Mouse (Mus musculus): ENCODE results near the gene Rnase11. TPM values are rescaled to one million over a fixed set of nuclear protein-coding genes. Genes with fewer than 3 reads are reported as not detected.

Rnase11 gene
- total and polyA plus RNA-seq, 3 experiments, result not detected

DNA sequence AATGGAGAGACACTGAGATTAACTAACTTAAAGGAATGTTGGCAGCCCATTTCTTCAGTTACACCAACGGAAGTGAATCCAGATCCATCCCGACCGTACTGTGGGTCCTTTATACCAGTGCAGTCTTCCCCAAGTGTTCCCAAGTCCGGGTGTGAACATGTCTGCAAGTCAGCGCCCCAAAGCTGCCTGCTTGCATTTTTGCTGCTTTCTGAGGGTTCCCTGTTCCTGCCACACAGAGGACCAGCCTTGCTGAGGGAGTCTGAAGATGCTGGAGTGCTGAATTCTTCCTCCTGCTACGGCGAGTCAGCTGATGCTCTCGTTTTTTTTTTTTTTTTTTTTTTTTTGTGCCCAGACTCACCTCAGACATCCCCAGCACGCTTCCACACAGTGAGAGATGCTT, 45.0 kb upstream of the Rnase11 start:
- H3K4me3 ChIP-seq (ENCODE audit: control insufficient read depth in 1 of 2, insufficient read depth in 1 of 2, low read depth in 2 of 2, low read length in 2 of 2), result no peak overlapping the region
- no peak overlapping the region for H3K9ac ChIP-seq (ENCODE audit: control insufficient read depth, low read depth, low read length, poor library complexity, severe bottlenecking)
- no peak overlapping the region for H3K27ac ChIP-seq (ENCODE audit: control insufficient read depth, low read depth, low read length)

DNA sequence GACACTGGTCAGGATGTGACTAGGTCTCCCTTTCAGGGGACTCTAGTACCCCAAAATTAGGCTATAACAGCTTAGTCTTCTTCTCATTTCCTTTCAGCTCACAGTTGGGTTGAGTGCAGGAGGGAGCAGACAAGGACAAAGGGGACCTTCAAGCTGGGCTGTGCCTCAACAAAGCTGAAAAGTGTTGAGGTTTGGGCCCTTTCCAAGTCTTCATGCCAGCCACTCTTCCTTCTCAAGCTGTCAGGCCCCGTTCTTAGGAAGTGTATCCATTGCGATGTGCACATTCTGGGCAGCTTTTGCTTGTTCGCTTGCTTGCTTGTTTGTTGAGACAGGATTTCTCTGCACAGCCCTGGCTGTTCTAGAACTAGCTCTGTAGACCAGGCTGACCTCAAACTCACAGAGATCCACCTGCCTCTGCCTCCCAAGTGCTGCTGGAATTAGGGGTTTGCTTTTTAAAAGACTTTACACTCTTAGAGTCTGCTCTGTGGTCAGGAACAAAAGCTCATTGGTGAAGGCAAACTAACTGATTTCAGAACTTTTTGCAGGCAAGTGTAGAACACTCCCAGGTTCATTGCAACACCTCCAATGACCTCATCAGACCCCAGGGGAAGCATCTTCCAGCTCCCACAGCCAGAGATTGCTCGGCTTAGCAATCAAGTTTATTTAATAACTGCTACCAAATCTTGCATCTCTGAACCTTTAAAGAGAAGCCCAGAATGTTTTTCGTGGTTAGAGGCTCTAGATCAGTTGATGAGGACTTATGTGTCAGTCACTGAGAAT, 44.3 kb upstream of the Rnase11 start:
- no peak for DNase-seq (ENCODE audit: low read depth, low spot score)
- no peak overlapping the region for H3K9ac ChIP-seq (ENCODE audit: control insufficient read depth, low read depth, low read length, poor library complexity, severe bottlenecking)
- TF ChIP-seq MAX (IDR thresholded peaks at IDR 0.05; ENCODE audit: low read length) (no peak), USF1 (IDR thresholded peaks at IDR 0.05; ENCODE audit: low read depth, low read length) (no peak), HCFC1 (IDR thresholded peaks at IDR 0.05; ENCODE audit: low read depth, low read length) (no peak), POLR2AphosphoS2 (IDR thresholded peaks at IDR 0.05; ENCODE audit: low read length) (no peak), ZC3H11A (IDR thresholded peaks at IDR 0.05; ENCODE audit: low read depth, low read length) (no peak), ETS1 (IDR thresholded peaks at IDR 0.05; ENCODE audit: low read depth, low read length) (no peak), NRF1 (IDR thresholded peaks at IDR 0.05; ENCODE audit: insufficient read depth, low read depth, low read length, poor library complexity, severe bottlenecking) (no peak), MAFK (IDR thresholded peaks at IDR 0.05; ENCODE audit: borderline replicate concordance, low read depth, low read length) (no peak), EP300 (IDR thresholded peaks at IDR 0.05; ENCODE audit: low read depth in 1 of 2, low read length in 2 of 2) (no peak), NELFE (IDR thresholded peaks at IDR 0.05; ENCODE audit: low read depth, low read length) (no peak), MYC (IDR thresholded peaks at IDR 0.05; ENCODE audit: low read depth, low read length) (no peak), RCOR1 (IDR thresholded peaks at IDR 0.05; ENCODE audit: low read depth, low read length) (no peak), TBP (IDR thresholded peaks at IDR 0.05; ENCODE audit: low read depth, low read length) (no peak), MXI1 (IDR thresholded peaks at IDR 0.05; ENCODE audit: low read depth, low read length) (no peak), MYB (IDR thresholded peaks at IDR 0.05; ENCODE audit: low read depth, low read length) (no peak), MEF2A (IDR thresholded peaks at IDR 0.05; ENCODE audit: extremely low read depth, insufficient replicate concordance, low read depth, low read length, poor library complexity, severe bottlenecking) (no peak), USF2 (IDR thresholded peaks at IDR 0.05; ENCODE audit: borderline replicate concordance in 1 of 2, insufficient read depth in 1 of 2, low read depth in 1 of 2, low read length in 2 of 2) (no peak), SIN3A (IDR thresholded peaks at IDR 0.05; ENCODE audit: low read length) (no peak), ZNF384 (IDR thresholded peaks at IDR 0.05; ENCODE audit: low read depth, low read length) (no peak), KAT2A (conservative IDR thresholded peaks at IDR 0.05; ENCODE audit: low read depth, low read length) (no peak)
- H3K36me3 ChIP-seq (ENCODE audit: control insufficient read depth in 1 of 2, insufficient read depth in 2 of 2, low read length in 2 of 2), result no peaks in the 10 kb centered on the region; a peak in 1 of 4 replicates
- no peaks in the 10 kb centered on the region for H3K9me3 ChIP-seq (replicated peaks; ENCODE audit: insufficient read depth, low read length)
- no peaks in the 10 kb centered on the region for H3K79me2 ChIP-seq (ENCODE audit: control insufficient read depth, insufficient read depth, low read length, poor library complexity)
- H3K27me3 ChIP-seq (ENCODE audit: control insufficient read depth in 1 of 2, insufficient read depth in 2 of 2, low read length in 2 of 2), result no peaks in the 10 kb centered on the region
- no peaks in the 10 kb centered on the region for H3K4me1 ChIP-seq (ENCODE audit: control insufficient read depth in 1 of 2, insufficient read depth in 2 of 2, low read length in 2 of 2)
- no peak overlapping the region for H3K27ac ChIP-seq (ENCODE audit: control insufficient read depth, low read depth, low read length)
- H3K4me3 ChIP-seq (ENCODE audit: control insufficient read depth in 1 of 2, insufficient read depth in 1 of 2, low read depth in 2 of 2, low read length in 2 of 2), result no peak overlapping the region

More for the DNA sequence above, 45.0 kb upstream of the Rnase11 start:
- Histone ChIP-seq H3K27me3 (ENCODE audit: control insufficient read depth in 1 of 2, insufficient read depth in 2 of 2, low read length in 2 of 2) (no peaks in the 10 kb centered on the region), H3K79me2 (ENCODE audit: control insufficient read depth, insufficient read depth, low read length, poor library complexity) (no peaks in the 10 kb centered on the region), H3K4me1 (ENCODE audit: control insufficient read depth in 1 of 2, insufficient read depth in 2 of 2, low read length in 2 of 2) (no peaks in the 10 kb centered on the region), H3K9me3 (replicated peaks; ENCODE audit: insufficient read depth, low read length) (no peaks in the 10 kb centered on the region), H3K36me3 (ENCODE audit: control insufficient read depth in 1 of 2, insufficient read depth in 2 of 2, low read length in 2 of 2) (no peaks in the 10 kb centered on the region; a peak in 1 of 4 replicates)
- DNase-seq (ENCODE audit: low read depth, low spot score), result no peak
- TF ChIP-seq RAD21 (IDR thresholded peaks at IDR 0.05; ENCODE audit: low read depth, low read length), result no peak
- TF ChIP-seq MXI1 (IDR thresholded peaks at IDR 0.05; ENCODE audit: low read depth, low read length), result no peak
- TF ChIP-seq MAFK (IDR thresholded peaks at IDR 0.05; ENCODE audit: borderline replicate concordance, low read depth, low read length), result no peak
- no peak for TF ChIP-seq KAT2A (conservative IDR thresholded peaks at IDR 0.05; ENCODE audit: low read depth, low read length)
- no peak for TF ChIP-seq ZMIZ1 (IDR thresholded peaks at IDR 0.05; ENCODE audit: low read depth, low read length)
- TF ChIP-seq POLR2AphosphoS2 (IDR thresholded peaks at IDR 0.05; ENCODE audit: low read length), result no peak
- no peak for TF ChIP-seq ETS1 (IDR thresholded peaks at IDR 0.05; ENCODE audit: low read depth, low read length)
- no peak for TF ChIP-seq EP300 (IDR thresholded peaks at IDR 0.05; ENCODE audit: low read depth in 1 of 2, low read length in 2 of 2)
- no peak for TF ChIP-seq GATA1 (IDR thresholded peaks at IDR 0.05; ENCODE audit: low read depth, low read length)
- TF ChIP-seq CHD1 (IDR thresholded peaks at IDR 0.05; ENCODE audit: low read depth, low read length), result no peak
- TF ChIP-seq ZNF384 (IDR thresholded peaks at IDR 0.05; ENCODE audit: low read depth, low read length), result no peak
- TF ChIP-seq CHD2 (IDR thresholded peaks at IDR 0.05; ENCODE audit: low read length), result no peak
- no peak for TF ChIP-seq TBP (IDR thresholded peaks at IDR 0.05; ENCODE audit: low read depth, low read length)
- no peak for TF ChIP-seq NELFE (IDR thresholded peaks at IDR 0.05; ENCODE audit: low read depth, low read length)
- no peak for TF ChIP-seq POLR2AphosphoS5 (IDR thresholded peaks at IDR 0.05; ENCODE audit: borderline replicate concordance, low read depth, low read length)
- no peak for TF ChIP-seq MEF2A (IDR thresholded peaks at IDR 0.05; ENCODE audit: extremely low read depth, insufficient replicate concordance, low read depth, low read length, poor library complexity, severe bottlenecking)
- TF ChIP-seq NRF1 (IDR thresholded peaks at IDR 0.05; ENCODE audit: insufficient read depth, low read depth, low read length, poor library complexity, severe bottlenecking), result no peak
- TF ChIP-seq TAL1 (IDR thresholded peaks at IDR 0.05; ENCODE audit: low read length), result no peak
- no peak for TF ChIP-seq ZKSCAN1 (IDR thresholded peaks at IDR 0.05; ENCODE audit: low read depth, low read length)

Measured in MEL (cell line).